In genomic region chr3:67515274-67515801, GRCm38 (mm10) we compare ENCODE assay signal across 8 mouse cellular contexts. TPM values are rescaled to one million over a fixed set of nuclear protein-coding genes. Genes with fewer than 3 reads are reported as not detected.
DNase-seq lines count a peak whose midpoint lies in the region; ATAC-seq and TF ChIP-seq lines count a peak whose summit lies in the region.

Rarres1 (minus strand) TSS chr3:67515523.

- H3K27me3 ChIP-seq in intestine, postnatal 0 days (replicated peaks; ENCODE audit: control insufficient read depth, insufficient read depth, low read length), result peaks cover 25% of the 10 kb centered on the region; the same call in 1 of the 2 replicates
- 0 out of 2 replicates have a peak, but pooled peaks cover 3% of the 10 kb centered on the region for H3K27me3 ChIP-seq in lung, postnatal 0 days (replicated peaks; ENCODE audit: insufficient read depth, low read length)

- H3K4me1 ChIP-seq in cortical plate, adult 2 months (ENCODE audit: control insufficient read depth, insufficient read depth, low read length), result no peaks in the 10 kb centered on the region
- no peaks in the 10 kb centered on the region for H3K4me1 ChIP-seq in intestine, postnatal 0 days (replicated peaks; ENCODE audit: control insufficient read depth, insufficient read depth, low read length)
- no peaks in the 10 kb centered on the region for H3K4me1 ChIP-seq in lung, postnatal 0 days (ENCODE audit: insufficient read depth, low read depth, low read length)

- 1% methylated on average over 38 of the region's 38 CpGs for WGBS in intestine, postnatal 0 days
- WGBS in lung, postnatal 0 days, result 1% methylated on average over 33 of the region's 38 CpGs

- H3K4me3 ChIP-seq in cortical plate, adult 2 months (ENCODE audit: insufficient read depth, low read length), result peak within 1 kb of the TSS; percentile 27
- H3K4me3 ChIP-seq in intestine, postnatal 0 days (ENCODE audit: low read depth, low read length), result peak within 1 kb of the TSS; percentile 51
- H3K4me3 ChIP-seq in lung, postnatal 0 days (ENCODE audit: low read depth, low read length), result peak within 1 kb of the TSS; percentile 50

- peak; percentile 45 for ATAC-seq in intestine, postnatal 0 days
- ATAC-seq in lung, postnatal 0 days, result peak; percentile 64

- TF ChIP-seq CTCF in cortical plate, adult 2 months (IDR thresholded peaks at IDR 0.05; ENCODE audit: extremely low read depth, insufficient read depth, low read length), result no peak
- peak; percentile 39 for TF ChIP-seq CTCF in intestine, postnatal 0 days (IDR thresholded peaks at IDR 0.05; ENCODE audit: low read depth)
- TF ChIP-seq CTCF in lung, postnatal 0 days (IDR thresholded peaks at IDR 0.05), result peak; percentile 38

- no peak for TF ChIP-seq POLR2A in cortical plate, adult 2 months (IDR thresholded peaks at IDR 0.05; ENCODE audit: extremely low read depth, insufficient read depth, low read length)

- H3K36me3 ChIP-seq in intestine, postnatal 0 days (ENCODE audit: control insufficient read depth, insufficient read depth), result no peaks in the 10 kb centered on the region
- no peaks in the 10 kb centered on the region for H3K36me3 ChIP-seq in lung, postnatal 0 days (ENCODE audit: insufficient read depth, low read length)

- H3K4me2 ChIP-seq in intestine, postnatal 0 days (replicated peaks; ENCODE audit: low read depth), result peak within 1 kb of the TSS; percentile 96
- H3K4me2 ChIP-seq in lung, postnatal 0 days (replicated peaks; ENCODE audit: low read depth, low read length), result peak within 1 kb of the TSS; percentile 99

- TF ChIP-seq EP300 in lung, postnatal 0 days (IDR thresholded peaks at IDR 0.05), result no peak

- H3K27ac ChIP-seq in cortical plate, adult 2 months (ENCODE audit: insufficient read depth, low read length), result no peak within 1 kb of the TSS
- H3K27ac ChIP-seq in intestine, postnatal 0 days (ENCODE audit: low read depth, low read length), result no peak within 1 kb of the TSS
- no peak within 1 kb of the TSS for H3K27ac ChIP-seq in lung, postnatal 0 days (ENCODE audit: low read length)

- no peaks in the 10 kb centered on the region for H3K9me3 ChIP-seq in intestine, postnatal 0 days (ENCODE audit: control insufficient read depth)
- no peaks in the 10 kb centered on the region for H3K9me3 ChIP-seq in lung, postnatal 0 days (ENCODE audit: low read length)

- peak within 1 kb of the TSS; percentile 46 for H3K9ac ChIP-seq in intestine, postnatal 0 days (ENCODE audit: low read depth, low read length)
- H3K9ac ChIP-seq in lung, postnatal 0 days (replicated peaks; ENCODE audit: low read depth), result no peak within 1 kb of the TSS; the same call in 1 of the 2 replicates

- DNase-seq in ovary, postnatal 36 days (ENCODE audit: low spot score), result peak; percentile 16
- DNase-seq in ovary, adult 18-20 months (ENCODE audit: low spot score), result no peak
- DNase-seq in heart, adult 18-20 months, result peak; percentile 28 to 33
- DNase-seq in lung, postnatal 0 days (ENCODE audit: low spot score), result peak; percentile 57
- DNase-seq in spleen, postnatal 10 days (ENCODE audit: low spot score in 2 of 2), result peak; percentile 13 to 34
- no peak for DNase-seq in layer of hippocampus, adult 9-10 months (ENCODE audit: low spot score)

RNA-seq across cellular contexts. Expression of gene Rarres1, which starts in this region (rescaled TPM):
- polyA plus RNA-seq in cortical plate, adult 2 months (2012; rRNA removed), result 1.0 and 1.3 TPM in 2 replicates
- 1 to 10 TPM in 1 of 2 experiments, under 1 TPM in 1; 0.99 to 1.1 TPM for total RNA-seq in heart, adult 18-20 months (2021)
- polyA plus RNA-seq in intestine, postnatal 0 days (2015; fragmentation: Nextera tagmentation; extraction: Ambion mirVana), result 13.5 and 14.6 TPM in 2 replicates
- 2.6 and 2.9 TPM in 2 replicates for polyA plus RNA-seq in lung, postnatal 0 days (2015; fragmentation: Nextera tagmentation; extraction: Ambion mirVana)

Comparison
In these comparisons a context has a peak if more than half of its experiments do, and no peak if none do; other contexts are left out.
1. DNase-seq: peak in ovary, postnatal 36 days (single experiment), heart, adult 18-20 months (2 of 2), lung, postnatal 0 days (single experiment) and spleen, postnatal 10 days (2 of 2); none in ovary, adult 18-20 months (single experiment) and layer of hippocampus, adult 9-10 months (single experiment).
2. Peak in every context shown above with its lines, with median percentiles within 50 percentile points of each other: H3K4me3 ChIP-seq.